ENCODE assay signal across 15 mouse cellular contexts in genomic region chr7:83077919-83078265, GRCm38 (mm10).
DNase-seq lines count a peak whose midpoint lies in the region; ATAC-seq lines count a peak whose summit lies in the region.
"Had no signal": no experiment of that assay in that cellular context is flagged by ENCODE, and none has a peak within 500 bp of the region (broad histone marks: within the 10 kb centered on the region; RNA-seq: fewer than 3 reads in every experiment).

No protein-coding gene starts in this region.

- no peaks in the 10 kb centered on the region for H3K9me3 ChIP-seq in embryonic facial prominence, embryonic 11.5 days (replicated peaks; ENCODE audit: control insufficient read depth, low read length)
- no peaks in the 10 kb centered on the region for H3K9me3 ChIP-seq in hindbrain, embryonic 16.5 days (ENCODE audit: control insufficient read depth, low read length)
- no peaks in the 10 kb centered on the region for H3K9me3 ChIP-seq in neural tube, embryonic 12.5 days
- H3K9me3 ChIP-seq: limb, embryonic 15.5 days; lung, embryonic 15.5 days had no signal

- H3K9ac ChIP-seq in embryonic facial prominence, embryonic 11.5 days (replicated peaks; ENCODE audit: low read length): no peak overlapping the region
- H3K9ac ChIP-seq in hindbrain, embryonic 16.5 days (ENCODE audit: low read depth, low read length): no peak overlapping the region
- no peak overlapping the region for H3K9ac ChIP-seq in neural tube, embryonic 12.5 days
- H3K9ac ChIP-seq: limb, embryonic 15.5 days; lung, embryonic 15.5 days had no signal

- H3K27me3 ChIP-seq in embryonic facial prominence, embryonic 11.5 days (ENCODE audit: control insufficient read depth, insufficient read depth, low read length): no peaks in the 10 kb centered on the region
- no peaks in the 10 kb centered on the region for H3K27me3 ChIP-seq in hindbrain, embryonic 16.5 days (replicated peaks; ENCODE audit: control insufficient read depth, insufficient read depth, low read length)
- no peaks in the 10 kb centered on the region for H3K27me3 ChIP-seq in neural tube, embryonic 12.5 days (replicated peaks)
- H3K27me3 ChIP-seq: limb, embryonic 15.5 days; lung, embryonic 15.5 days had no signal

- H3K4me3 ChIP-seq in embryonic facial prominence, embryonic 11.5 days (ENCODE audit: low read depth, low read length): no peak overlapping the region
- H3K4me3 ChIP-seq in hindbrain, embryonic 16.5 days (ENCODE audit: low read length): no peak overlapping the region
- H3K4me3 ChIP-seq in neural tube, embryonic 12.5 days: no peak overlapping the region
- H3K4me3 ChIP-seq: erythroblast, embryonic 14.5 days; limb, embryonic 15.5 days; lung, embryonic 15.5 days had no signal

- peak overlapping the region; percentile 13; the same call in 1 of the 2 replicates for H3K27ac ChIP-seq in embryonic facial prominence, embryonic 11.5 days (replicated peaks; ENCODE audit: low read depth, low read length)
- peak overlapping the region; percentile 61; the same call in 1 of the 2 replicates for H3K27ac ChIP-seq in hindbrain, embryonic 16.5 days (ENCODE audit: low read depth, low read length)
- peak overlapping the region; percentile 47; the same call in 1 of the 2 replicates for H3K27ac ChIP-seq in neural tube, embryonic 12.5 days

- 23% methylated on average over 4 of the region's 4 CpGs for whole genome bisulfite sequencing in embryonic facial prominence, embryonic 11.5 days
- 12% methylated on average over 4 of the region's 4 CpGs for WGBS in hindbrain, embryonic 16.5 days
- WGBS in neural tube, embryonic 12.5 days: 9% methylated on average over 4 of the region's 4 CpGs

- ATAC-seq in embryonic facial prominence, embryonic 11.5 days (replicated peaks; ENCODE audit: insufficient number of reproducible peaks, low FRiP score, low TSS enrichment, low read depth): no peak
- ATAC-seq in hindbrain, embryonic 16.5 days: peak; percentile 55; the same call in 1 of the 2 replicates
- peak; percentile 46 for ATAC-seq in neural tube, embryonic 12.5 days (ENCODE audit: low FRiP score, low read depth)
- no peak for ATAC-seq in erythroid progenitor cell, adult 5-6 weeks (replicated peaks; ENCODE audit: low FRiP score, poor library complexity, severe bottlenecking)

- no peak overlapping the region for H3K4me2 ChIP-seq in embryonic facial prominence, embryonic 11.5 days (ENCODE audit: low read depth, low read length)
- H3K4me2 ChIP-seq in hindbrain, embryonic 16.5 days (ENCODE audit: low read length): no peak overlapping the region
- H3K4me2 ChIP-seq in neural tube, embryonic 12.5 days (replicated peaks): peak overlapping the region; percentile 37
- H3K4me2 ChIP-seq: limb, embryonic 15.5 days had no signal

- intact Hi-C loops in heart, postnatal 36 days (cut with DNase I): no loop called here
- intact Hi-C loops in left cerebral cortex, postnatal 25 days (cut with DNase I): no loop called here

- peak; percentile 30 for DNase-seq in heart, adult 11 months
- no peak for DNase-seq in heart, postnatal 36 days
- DNase-seq in embryonic facial prominence, embryonic 11.5 days (ENCODE audit: low spot score): no peak
- DNase-seq in left cerebral cortex, postnatal 25 days (ENCODE audit: low spot score in 2 of 2): no peak
- no peak for DNase-seq in layer of hippocampus, adult 9-10 months (ENCODE audit: low spot score)
- DNase-seq: gastrocnemius, postnatal 10 days; layer of hippocampus, adult 9-11 months; spleen, adult 18-20 months; thymus, adult 2 months had no signal

- H3K36me3 ChIP-seq in embryonic facial prominence, embryonic 11.5 days (replicated peaks; ENCODE audit: control insufficient read depth, insufficient read depth, low read depth, low read length): no peaks in the 10 kb centered on the region
- H3K36me3 ChIP-seq in hindbrain, embryonic 16.5 days (ENCODE audit: control insufficient read depth, insufficient read depth, low read length): no peaks in the 10 kb centered on the region
- H3K36me3 ChIP-seq in neural tube, embryonic 12.5 days: no peaks in the 10 kb centered on the region
- H3K36me3 ChIP-seq: limb, embryonic 15.5 days; lung, embryonic 15.5 days had no signal

- H3K4me1 ChIP-seq in embryonic facial prominence, embryonic 11.5 days (ENCODE audit: control insufficient read depth, insufficient read depth, low read length): 0 out of 2 replicates have a peak, but pooled peaks cover 3% of the 10 kb centered on the region
- peaks cover 12% of the 10 kb centered on the region for H3K4me1 ChIP-seq in hindbrain, embryonic 16.5 days (ENCODE audit: control insufficient read depth, insufficient read depth, low read depth, low read length)
- peaks cover 28% of the 10 kb centered on the region for H3K4me1 ChIP-seq in neural tube, embryonic 12.5 days

Comparison
In these comparisons a context has a peak if more than half of its experiments do, and no peak if none do; other contexts are left out.
1. ATAC-seq: peak in hindbrain, embryonic 16.5 days (single experiment) and neural tube, embryonic 12.5 days (single experiment); none in embryonic facial prominence, embryonic 11.5 days (single experiment) and erythroid progenitor cell, adult 5-6 weeks (single experiment).
2. Peak in every context shown above with its lines, with median percentiles within 50 percentile points of each other: H3K27ac ChIP-seq.